Mouse (Mus musculus) testis, adult 2 months (tissue): Measurements from ENCODE around the gene Gss.

Source experiments
- CTCF ChIP-seq: fragments of 200-500 bp; IDR thresholded peaks from 2 replicates; pipeline ENCODE4 v1.5.1; 2012; ENCODE audit warnings: low read depth, mild to moderate bottlenecking, inconsistent platforms, low read length, moderate library complexity; ENCODE audit not compliant: control insufficient read depth, insufficient read depth, insufficient replicate concordance
- POLR2A ChIP-seq: fragments of 200-500 bp; IDR thresholded peaks from 2 replicates; pipeline ENCODE4 v1.6.1; 2012; ENCODE audit warnings: low read depth, mild to moderate bottlenecking, inconsistent platforms, low read length, moderate library complexity; ENCODE audit not compliant: control insufficient read depth

DNA sequence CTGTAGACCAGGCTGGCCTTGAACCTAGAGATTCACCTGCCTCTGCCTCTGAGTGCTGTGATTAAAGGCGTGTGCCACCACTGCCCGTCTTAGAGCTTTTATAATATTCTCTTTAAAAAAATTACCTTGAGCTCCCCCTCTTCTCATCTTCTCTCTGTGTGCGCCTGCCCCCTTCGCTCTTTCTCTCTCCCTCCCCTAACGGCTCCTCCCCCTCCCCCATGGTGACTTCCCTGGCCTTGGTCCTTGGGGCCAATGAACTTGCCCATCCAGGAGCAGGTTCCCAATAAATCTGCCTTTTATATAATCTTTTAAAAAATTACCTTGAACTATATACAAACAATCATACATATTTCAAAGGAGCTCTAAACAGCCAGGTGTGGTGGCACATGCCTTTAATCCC, 9.6 kb downstream of the Gss start:
- TF ChIP-seq POLR2A (no peak), CTCF (no peak)
